Mouse (Mus musculus) neural tube, embryonic 15.5 days (tissue): ENCODE results near the gene Epn1. TPM values are rescaled to one million over a fixed set of nuclear protein-coding genes. Genes with fewer than 3 reads are reported as not detected.

Experiments
- ATAC-seq: fragments of 200-750 bp; cut with Nextera tagmentation; 2 replicates; pipeline ENCODE4 v1.8.0; 2017; ENCODE audit warnings: mild to moderate bottlenecking, moderate TSS enrichment, moderate library complexity; ENCODE audit not compliant: low FRiP score
- H3K27ac ChIP-seq: fragments of 300-500 bp; sonication (generic); replicated peaks from 2 replicates; pipeline ENCODE4 v1.5.1; 2015; ENCODE audit warnings: mild to moderate bottlenecking, inconsistent platforms
- H3K27me3 ChIP-seq: fragments of 300-500 bp; sonication (generic); replicated peaks from 2 replicates; pipeline ENCODE4 v1.6.1; 2015; ENCODE audit warnings: inconsistent platforms
- H3K36me3 ChIP-seq: fragments of 300-500 bp; sonication (generic); 2 replicates; pipeline ENCODE4 v1.6.1; 2015; ENCODE audit warnings: inconsistent platforms
- H3K4me1 ChIP-seq: fragments of 300-500 bp; sonication (generic); 2 replicates; pipeline ENCODE4 v1.6.1; 2015; ENCODE audit warnings: inconsistent platforms
- H3K4me2 ChIP-seq: fragments of 300-500 bp; sonication (generic); 2 replicates; pipeline ENCODE4 v1.6.1; 2015; ENCODE audit warnings: inconsistent platforms, mild to moderate bottlenecking, moderate library complexity
- H3K4me3 ChIP-seq: fragments of 300-500 bp; sonication (generic); replicated peaks from 2 replicates; pipeline ENCODE4 v1.5.1; 2015; ENCODE audit warnings: mild to moderate bottlenecking, inconsistent platforms
- H3K9ac ChIP-seq: fragments of 300-500 bp; sonication (generic); replicated peaks from 2 replicates; pipeline ENCODE4 v1.6.1; 2015; ENCODE audit warnings: mild to moderate bottlenecking, inconsistent platforms
- H3K9me3 ChIP-seq: fragments of 300-500 bp; sonication (generic); replicated peaks from 2 replicates; pipeline ENCODE4 v1.6.1; 2016; ENCODE audit warnings: inconsistent platforms
- WGBS: fragments of 180-500 bp; shearing (Covaris S2); methylation state at CpG from one replicate; pipeline ENCODE4 v1.1.7; 2015; ENCODE audit warnings: mixed read lengths; 5-methylcytosine and 5-hydroxymethylcytosine counted together
- polyA plus RNA-seq: library from polyadenylated mRNA; unstranded; fragments of >200 nt; fragmentation: Nextera tagmentation; extraction: Ambion mirVana; gene quantifications from 2 replicates; pipeline ENCODE4 v1.2.1, GENCODE M21; 2015

Epn1 gene
- polyA plus RNA-seq, 1 experiment from 2014 or later: 105 TPM

- Histone ChIP-seq H3K9ac (no peak overlapping the region), H3K4me2 (no peak overlapping the region), H3K27me3 (no peaks in the 10 kb centered on the region), H3K4me1 (peaks cover 10% of the 10 kb centered on the region), H3K4me3 (no peak overlapping the region), H3K27ac (no peak overlapping the region), H3K9me3 (no peaks in the 10 kb centered on the region), H3K36me3 (no peaks in the 10 kb centered on the region)
- no peak for ATAC-seq
- 70% methylated on average over 2 of the region's 2 CpGs for WGBS
Measured at GRCm38 (mm10) chr7:5046112-5046511, 33.9 kb upstream of the Epn1 start.

DNA sequence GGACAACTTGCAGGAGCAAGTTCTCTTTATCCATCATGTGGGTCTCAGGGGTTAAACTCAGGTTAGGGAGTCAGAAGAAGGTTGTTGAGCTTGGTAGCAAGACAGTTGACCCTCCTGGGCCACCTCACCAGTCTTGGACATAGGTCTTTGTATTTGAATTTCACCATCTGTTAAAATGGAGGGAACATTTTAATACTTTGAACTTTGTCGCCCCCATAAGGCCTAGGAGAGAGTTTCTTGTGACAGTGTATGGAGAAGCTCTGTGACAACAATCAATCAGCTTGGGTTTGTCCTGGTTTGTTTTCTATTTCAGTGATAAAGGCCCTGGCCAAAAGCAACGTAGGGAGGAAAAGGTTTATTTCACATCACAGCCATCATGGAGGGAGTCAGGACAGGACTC, 32.7 kb upstream of the Epn1 start:
- H3K27me3 ChIP-seq: no peaks in the 10 kb centered on the region
- H3K4me2 ChIP-seq: no peak overlapping the region
- H3K9me3 ChIP-seq: no peaks in the 10 kb centered on the region
- H3K9ac ChIP-seq: no peak overlapping the region
- WGBS: 30% methylated on average over 2 of the region's 2 CpGs
- no peak for ATAC-seq
- peaks cover 15% of the 10 kb centered on the region for H3K4me1 ChIP-seq
- no peak overlapping the region for H3K27ac ChIP-seq
- no peaks in the 10 kb centered on the region for H3K36me3 ChIP-seq
- no peak overlapping the region for H3K4me3 ChIP-seq

DNA sequence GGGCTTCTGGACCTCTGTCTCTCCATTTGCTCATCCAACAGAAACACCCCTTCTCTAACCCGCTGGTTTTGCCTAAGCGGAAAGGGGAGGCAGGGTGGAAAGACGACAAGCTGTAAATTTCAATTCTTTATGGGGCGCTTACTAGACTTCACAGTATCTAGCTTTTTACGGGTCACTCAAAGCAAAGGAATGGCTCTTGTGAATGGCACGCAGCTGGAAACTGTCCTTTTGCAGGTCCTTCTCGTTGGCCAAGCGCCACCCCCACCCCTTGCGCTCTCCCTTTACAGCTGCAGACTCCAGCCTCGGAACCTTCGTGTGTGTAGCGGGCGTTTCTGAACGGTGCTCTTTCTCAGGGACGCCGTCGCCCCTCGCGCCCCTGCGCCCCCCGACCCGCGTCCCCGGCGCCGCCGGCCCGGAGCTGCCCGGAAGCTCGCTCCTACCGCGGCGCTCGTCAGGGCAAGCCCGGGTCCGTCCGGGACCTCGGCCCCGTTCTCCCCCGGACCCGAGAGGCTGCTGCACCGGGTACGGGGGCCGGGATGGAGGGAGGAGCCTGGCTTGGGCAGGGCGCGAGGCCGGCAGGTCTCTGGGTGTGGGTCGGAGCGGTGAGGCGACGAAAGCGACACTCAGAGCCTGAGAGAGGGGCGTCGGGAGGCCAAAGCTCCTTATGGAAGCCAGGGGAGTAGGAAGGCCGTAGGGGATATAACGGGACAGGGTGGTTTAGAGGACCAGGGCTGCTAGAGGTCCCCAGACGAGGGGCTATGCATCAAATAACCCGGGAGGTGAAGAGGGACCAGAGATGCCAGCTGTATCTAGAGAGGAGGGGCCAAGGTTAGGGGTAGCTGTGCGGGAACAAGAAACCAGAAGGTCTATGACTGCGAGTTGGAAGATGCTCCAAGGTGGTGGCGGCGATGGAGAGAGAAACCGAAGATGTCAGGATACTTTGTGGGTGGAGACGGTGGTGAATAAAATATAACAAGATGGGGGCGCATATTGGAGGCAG, 28.5 kb upstream of the Epn1 start, which contains the start of gene Zfp580:
TSS of gene Zfp580 (plus strand) at position 346 of the 1,000 bp plus-strand sequence.
- H3K4me3 ChIP-seq: peak within 1 kb of the TSS; percentile 66
- H3K4me1 ChIP-seq: peaks cover 56% of the 10 kb centered on the region
- H3K4me2 ChIP-seq: peak within 1 kb of the TSS; percentile 92
- ATAC-seq: peak; percentile 77
- no peaks in the 10 kb centered on the region for H3K36me3 ChIP-seq
- peaks cover 24% of the 10 kb centered on the region for H3K27me3 ChIP-seq
- H3K9me3 ChIP-seq: no peaks in the 10 kb centered on the region
- WGBS: under 1% methylated on average over 65 of the region's 65 CpGs
- H3K27ac ChIP-seq: peak within 1 kb of the TSS; percentile 90
- H3K9ac ChIP-seq: peak within 1 kb of the TSS; percentile 85

- Histone ChIP-seq H3K4me3 (peak overlapping the region; percentile 66), H3K27me3 (peaks cover 24% of the 10 kb centered on the region), H3K27ac (peak overlapping the region; percentile 52), H3K36me3 (no peaks in the 10 kb centered on the region), H3K9me3 (no peaks in the 10 kb centered on the region), H3K4me2 (peak overlapping the region; percentile 92), H3K9ac (peak overlapping the region; percentile 85), H3K4me1 (peaks cover 62% of the 10 kb centered on the region)
- WGBS: 3% methylated on average over 12 of the region's 12 CpGs
- ATAC-seq: no peak
Measured at GRCm38 (mm10) chr7:5052438-5052837, 27.6 kb upstream of the Epn1 start.

DNA sequence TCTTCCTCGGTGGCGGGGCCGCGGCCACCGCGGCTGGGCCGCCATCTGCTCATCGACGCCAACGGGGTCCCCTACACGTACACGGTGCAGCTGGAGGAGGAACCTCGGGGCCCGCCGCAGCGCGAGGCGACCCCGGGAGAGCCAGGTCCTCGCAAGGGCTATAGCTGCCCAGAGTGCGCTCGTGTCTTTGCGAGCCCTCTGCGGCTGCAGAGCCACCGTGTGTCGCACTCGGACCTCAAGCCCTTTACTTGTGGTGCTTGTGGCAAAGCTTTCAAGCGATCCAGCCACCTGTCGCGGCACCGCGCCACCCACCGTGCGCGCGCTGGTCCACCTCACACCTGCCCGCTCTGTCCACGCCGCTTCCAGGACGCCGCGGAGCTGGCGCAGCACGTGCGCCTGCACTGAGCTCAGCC, 27.1 kb upstream of the Epn1 start:
- peak overlapping the region; percentile 52 for H3K27ac ChIP-seq
- 3% methylated on average over 44 of the region's 45 CpGs for WGBS

DNA sequence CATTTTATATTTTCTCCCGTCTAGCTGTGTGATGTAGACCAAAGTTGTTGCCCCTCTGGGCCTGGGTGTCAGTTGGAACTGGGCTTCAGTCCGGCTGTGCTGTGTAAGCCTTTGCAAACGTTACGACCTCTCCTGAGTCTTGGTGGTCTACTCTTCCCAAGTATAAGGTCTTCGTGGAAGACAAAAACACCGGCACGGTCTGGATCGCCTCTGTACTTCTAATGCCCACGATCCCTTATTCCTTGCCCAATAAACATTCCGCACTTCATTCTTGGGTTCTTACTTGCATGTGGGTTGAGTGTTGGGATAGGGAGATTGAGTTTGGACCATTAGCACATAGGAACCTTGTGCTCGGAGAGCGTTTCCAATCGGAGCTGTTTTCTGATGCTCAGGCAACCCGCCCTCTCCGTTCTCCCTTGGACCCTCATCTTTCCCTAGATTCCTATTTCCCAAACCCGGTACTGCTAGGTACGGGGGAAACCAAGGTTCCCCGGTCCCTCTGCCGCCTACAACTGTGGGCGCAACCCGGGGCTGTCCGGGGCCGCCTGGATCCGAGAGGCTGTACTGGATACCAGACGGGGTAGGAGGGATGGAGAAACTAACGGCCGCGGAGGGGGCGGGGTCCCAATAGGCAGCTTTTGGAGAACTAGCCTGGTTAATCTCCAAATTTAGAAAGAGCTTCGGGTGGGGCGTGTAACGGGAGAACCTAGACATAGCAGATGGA, 26.4 kb upstream of the Epn1 start:
- peak overlapping the region; percentile 92 for H3K4me2 ChIP-seq
- no peaks in the 10 kb centered on the region for H3K36me3 ChIP-seq
- ATAC-seq: no peak
- 8% methylated on average over 32 of the region's 32 CpGs for WGBS
- peak overlapping the region; percentile 66 for H3K4me3 ChIP-seq
- H3K27ac ChIP-seq: peak overlapping the region; percentile 41; the same call in 1 of the 2 replicates
- peaks cover 24% of the 10 kb centered on the region for H3K27me3 ChIP-seq
- H3K9ac ChIP-seq: peak overlapping the region; percentile 85
- H3K4me1 ChIP-seq: peaks cover 74% of the 10 kb centered on the region
- no peaks in the 10 kb centered on the region for H3K9me3 ChIP-seq

More for the DNA sequence above, 27.1 kb upstream of the Epn1 start:
- H3K4me2 ChIP-seq: peak overlapping the region; percentile 92
- peaks cover 67% of the 10 kb centered on the region for H3K4me1 ChIP-seq
- peak overlapping the region; percentile 85 for H3K9ac ChIP-seq
- ATAC-seq: no peak
- H3K36me3 ChIP-seq: no peaks in the 10 kb centered on the region
- H3K27me3 ChIP-seq: peaks cover 24% of the 10 kb centered on the region
- no peaks in the 10 kb centered on the region for H3K9me3 ChIP-seq
- H3K4me3 ChIP-seq: peak overlapping the region; percentile 66

DNA sequence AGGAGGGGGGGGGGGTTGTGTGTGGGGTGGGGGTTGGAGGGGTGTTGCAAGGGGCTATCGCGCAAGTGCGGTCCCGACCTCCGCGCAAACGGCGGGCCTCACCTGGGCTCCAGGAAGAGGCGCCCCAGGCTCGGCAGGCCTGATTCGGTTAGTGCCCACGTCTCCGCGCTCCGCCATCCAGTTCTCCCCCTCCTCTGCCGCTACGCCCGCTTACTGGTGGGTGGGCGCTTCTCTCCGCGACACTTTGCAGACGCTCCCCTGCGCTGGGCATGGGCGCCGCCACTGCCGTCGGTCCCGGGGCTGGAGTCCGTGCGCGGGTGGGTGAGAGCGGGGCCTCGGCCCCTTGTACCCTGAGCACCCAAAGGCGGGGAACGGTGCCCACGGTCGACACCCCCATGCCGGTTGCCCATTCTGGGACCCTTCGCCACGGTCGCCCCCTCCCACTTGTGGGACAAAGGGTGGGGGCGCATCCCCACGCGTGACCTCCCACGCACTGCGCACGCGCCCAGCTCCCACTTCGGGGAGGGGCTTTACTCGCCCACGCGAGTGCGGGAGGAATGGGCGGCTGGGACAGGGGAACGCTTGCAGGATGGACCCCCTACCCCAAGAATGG, 23.3 kb upstream of the Epn1 start:
- 2% methylated on average over 52 of the region's 55 CpGs for WGBS
- peaks cover 87% of the 10 kb centered on the region for H3K4me1 ChIP-seq
- ATAC-seq: peak; percentile 23

DNA sequence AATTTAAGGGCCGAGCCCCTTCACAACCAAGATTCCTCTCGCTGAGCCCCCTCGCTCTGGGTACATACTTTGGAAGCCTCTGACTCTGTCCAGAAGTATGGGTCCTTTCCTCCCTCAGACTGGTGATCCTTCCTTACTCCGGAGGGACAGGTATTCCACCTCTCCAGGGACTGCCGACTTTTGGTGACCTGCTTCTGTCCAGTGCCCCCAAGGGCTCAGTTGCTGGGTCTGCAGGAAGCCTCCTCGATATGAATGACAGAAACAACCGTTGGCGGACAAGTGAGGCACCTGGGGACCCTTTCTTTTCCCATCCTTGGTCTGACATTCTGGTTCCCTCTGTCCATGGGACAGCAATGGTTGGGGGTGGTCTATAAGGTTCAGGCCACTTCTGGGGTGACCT, 22.7 kb upstream of the Epn1 start:
- no peak for ATAC-seq
- WGBS: 28% methylated on average over 8 of the region's 8 CpGs
- H3K4me2 ChIP-seq: peak overlapping the region; percentile 75
- no peaks in the 10 kb centered on the region for H3K9me3 ChIP-seq
- H3K4me1 ChIP-seq: peaks cover 81% of the 10 kb centered on the region
- peak overlapping the region; percentile 72 for H3K9ac ChIP-seq
- H3K4me3 ChIP-seq: peak overlapping the region; percentile 63
- H3K27ac ChIP-seq: peak overlapping the region; percentile 84
- peaks cover 24% of the 10 kb centered on the region for H3K27me3 ChIP-seq
- no peaks in the 10 kb centered on the region for H3K36me3 ChIP-seq

More for the DNA sequence above, 23.3 kb upstream of the Epn1 start:
- Histone ChIP-seq H3K9ac (peak overlapping the region; percentile 72), H3K9me3 (no peaks in the 10 kb centered on the region), H3K27ac (peak overlapping the region; percentile 84), H3K4me3 (peak overlapping the region; percentile 63), H3K4me2 (peak overlapping the region; percentile 75), H3K36me3 (no peaks in the 10 kb centered on the region), H3K27me3 (peaks cover 24% of the 10 kb centered on the region)

DNA sequence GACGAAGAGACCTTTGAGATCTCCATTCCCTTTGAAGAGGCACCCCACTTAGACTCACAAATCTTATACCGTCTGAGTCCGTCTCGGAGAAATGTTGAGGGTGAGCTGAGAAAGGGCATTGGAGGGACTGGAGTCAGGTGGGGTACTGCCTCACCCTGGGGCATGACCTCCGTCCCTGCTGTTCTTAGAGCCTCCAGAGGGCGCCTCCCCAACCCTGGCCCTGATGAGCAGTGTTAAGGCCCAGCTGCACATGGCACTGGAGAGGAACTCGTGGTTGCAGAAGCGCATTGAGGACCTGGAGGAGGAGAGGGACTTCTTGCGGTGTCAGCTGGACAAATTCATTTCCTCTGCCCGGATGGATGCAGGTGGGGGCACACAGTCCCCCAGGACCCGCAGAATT, 22.2 kb upstream of the Epn1 start:
- peak overlapping the region; percentile 63 for H3K4me3 ChIP-seq
- peak overlapping the region; percentile 14; the same call in 1 of the 2 replicates for H3K27ac ChIP-seq
- H3K4me1 ChIP-seq: peaks cover 77% of the 10 kb centered on the region
- 26% methylated on average over 11 of the region's 11 CpGs for WGBS
- H3K36me3 ChIP-seq: no peaks in the 10 kb centered on the region
- peak overlapping the region; percentile 72 for H3K9ac ChIP-seq
- no peak for ATAC-seq
- H3K27me3 ChIP-seq: peaks cover 23% of the 10 kb centered on the region
- peak overlapping the region; percentile 75 for H3K4me2 ChIP-seq
- H3K9me3 ChIP-seq: no peaks in the 10 kb centered on the region

DNA sequence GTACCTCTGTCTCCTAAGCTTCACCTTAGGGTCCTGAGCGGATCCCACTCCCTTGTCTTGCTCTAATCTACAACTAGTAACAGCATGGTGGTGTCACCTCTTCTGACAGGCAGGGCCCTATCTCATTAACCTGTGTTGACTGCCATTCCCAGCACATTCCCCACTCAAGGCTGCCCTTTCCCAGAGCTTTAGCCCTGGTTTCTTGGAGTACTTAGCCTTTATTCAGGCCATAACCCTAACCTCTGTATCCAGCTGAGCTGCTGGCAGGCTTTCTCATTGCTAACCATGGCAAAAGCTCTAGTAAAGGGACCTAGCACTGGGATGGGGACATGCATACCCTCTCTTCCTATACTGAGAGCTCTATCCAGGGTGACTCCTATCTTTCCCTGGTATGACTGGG, 21.4 kb upstream of the Epn1 start:
- Histone ChIP-seq H3K4me2 (no peak overlapping the region), H3K27me3 (peaks cover 18% of the 10 kb centered on the region)

DNA sequence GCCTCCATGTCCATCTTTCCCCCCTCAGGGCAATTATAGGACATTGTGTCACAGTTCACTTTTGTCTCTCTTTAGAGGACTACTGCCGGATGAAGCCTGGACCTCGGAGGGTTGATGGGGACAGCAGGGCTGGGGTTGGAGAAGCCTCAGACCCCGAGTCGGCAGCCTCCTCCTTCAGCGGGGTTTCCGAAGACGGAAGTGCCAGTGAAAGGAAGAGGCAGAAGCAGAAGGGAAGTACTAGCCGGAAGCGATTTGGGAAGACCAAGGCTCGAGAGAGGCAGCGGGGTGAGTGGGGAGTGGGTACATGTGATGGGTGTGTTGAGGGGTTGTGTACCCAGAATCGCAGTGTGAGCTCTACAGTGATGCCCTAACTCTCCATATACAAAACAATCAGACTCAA, 20.6 kb upstream of the Epn1 start:
- peak overlapping the region; percentile 8; the same call in 1 of the 2 replicates for H3K9ac ChIP-seq
- H3K9me3 ChIP-seq: no peaks in the 10 kb centered on the region
- H3K27me3 ChIP-seq: peaks cover 15% of the 10 kb centered on the region
- 94% methylated on average over 12 of the region's 12 CpGs for WGBS
- no peak for ATAC-seq
- H3K4me3 ChIP-seq: no peak overlapping the region
- peaks cover 76% of the 10 kb centered on the region for H3K4me1 ChIP-seq
- peak overlapping the region; percentile 78 for H3K4me2 ChIP-seq
- no peaks in the 10 kb centered on the region for H3K36me3 ChIP-seq
- H3K27ac ChIP-seq: peak overlapping the region; percentile 99

More for the DNA sequence above, 21.4 kb upstream of the Epn1 start:
- no peak overlapping the region for H3K9ac ChIP-seq
- peaks cover 76% of the 10 kb centered on the region for H3K4me1 ChIP-seq
- H3K9me3 ChIP-seq: no peaks in the 10 kb centered on the region
- H3K4me3 ChIP-seq: no peak overlapping the region
- 0 out of 2 replicates have a peak overlapping the region, but pooled peaks have one; percentile 99 for H3K27ac ChIP-seq
- ATAC-seq: no peak
- WGBS: 89% methylated on average over 1 of the region's 1 CpGs
- no peaks in the 10 kb centered on the region for H3K36me3 ChIP-seq
